Comparison of ENCODE assay signal across 8 mouse cellular contexts in the genomic region with DNA sequence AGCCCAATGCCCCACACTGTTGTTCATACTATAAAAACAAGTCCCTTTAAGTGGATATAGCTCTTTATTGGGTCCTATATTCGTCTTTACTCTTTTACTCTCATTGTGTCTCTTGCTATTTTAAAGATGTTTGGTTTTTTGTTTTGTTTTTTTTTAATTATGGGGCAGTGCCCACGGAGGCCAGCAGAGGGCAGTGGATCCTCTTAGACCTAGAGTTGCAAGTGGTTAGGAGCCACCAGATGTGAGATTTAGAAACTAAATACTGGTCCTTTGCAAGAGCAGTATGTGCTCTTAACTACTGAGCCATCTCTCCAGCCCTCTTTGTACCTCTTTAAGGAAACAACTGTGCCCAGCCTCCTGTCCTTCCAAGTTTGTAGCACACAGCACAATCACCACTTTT. TPM values are rescaled to one million over a fixed set of nuclear protein-coding genes. Genes with fewer than 3 reads are reported as not detected.
DNase-seq lines count a peak whose midpoint lies in the region; ATAC-seq and TF ChIP-seq lines count a peak whose summit lies in the region.

No protein-coding gene starts in this region.

- intact Hi-C loops in heart, adult 2 months (cut with DNase I) = no loop called here

- no peak for ATAC-seq in neural tube, embryonic 15.5 days (ENCODE audit: low FRiP score)
- ATAC-seq in neutrophil, adult 5-6 weeks (ENCODE audit: extremely low read depth, insufficient number of reproducible peaks, low FRiP score, poor library complexity, severe bottlenecking) = peak; percentile 62
- no peak for ATAC-seq in forebrain, embryonic 11.5 days (replicated peaks; ENCODE audit: low FRiP score)
- no peak for ATAC-seq in intestine, embryonic 15.5 days

- no peak overlapping the region for H3K27ac ChIP-seq in heart, adult 2 months
- no peak overlapping the region for H3K27ac ChIP-seq in heart, embryonic 10.5 days
- H3K27ac ChIP-seq in neural tube, embryonic 15.5 days (replicated peaks) = no peak overlapping the region
- H3K27ac ChIP-seq in forebrain, embryonic 11.5 days (ENCODE audit: low read depth, low read length) = no peak overlapping the region
- H3K27ac ChIP-seq in intestine, embryonic 15.5 days = no peak overlapping the region

- peak; percentile 87 for TF ChIP-seq CTCF in heart, adult 2 months (IDR thresholded peaks at IDR 0.05)

- no peak overlapping the region for H3K4me2 ChIP-seq in neural tube, embryonic 15.5 days
- H3K4me2 ChIP-seq in forebrain, embryonic 11.5 days (ENCODE audit: low read depth, low read length, severe bottlenecking) = no peak overlapping the region
- H3K4me2 ChIP-seq in intestine, embryonic 15.5 days (replicated peaks) = no peak overlapping the region

- no peaks in the 10 kb centered on the region for H3K36me3 ChIP-seq in heart, adult 2 months (ENCODE audit: control insufficient read depth, insufficient read depth, low read length)
- H3K36me3 ChIP-seq in heart, embryonic 10.5 days = no peaks in the 10 kb centered on the region
- no peaks in the 10 kb centered on the region for H3K36me3 ChIP-seq in neural tube, embryonic 15.5 days
- no peaks in the 10 kb centered on the region for H3K36me3 ChIP-seq in forebrain, embryonic 11.5 days (ENCODE audit: control insufficient read depth, insufficient read depth, low read length)
- no peaks in the 10 kb centered on the region for H3K36me3 ChIP-seq in intestine, embryonic 15.5 days

- H3K9me3 ChIP-seq in heart, embryonic 10.5 days = no peaks in the 10 kb centered on the region
- no peaks in the 10 kb centered on the region for H3K9me3 ChIP-seq in neural tube, embryonic 15.5 days (replicated peaks)
- H3K9me3 ChIP-seq in forebrain, embryonic 11.5 days (ENCODE audit: control insufficient read depth, low read length) = no peaks in the 10 kb centered on the region
- H3K9me3 ChIP-seq in intestine, embryonic 15.5 days = no peaks in the 10 kb centered on the region

- no peak overlapping the region for H3K4me3 ChIP-seq in heart, adult 2 months
- no peak overlapping the region for H3K4me3 ChIP-seq in heart, embryonic 10.5 days
- no peak overlapping the region for H3K4me3 ChIP-seq in neural tube, embryonic 15.5 days (replicated peaks)
- H3K4me3 ChIP-seq in forebrain, embryonic 11.5 days (ENCODE audit: low read depth, low read length) = no peak overlapping the region
- H3K4me3 ChIP-seq in intestine, embryonic 15.5 days (replicated peaks) = no peak overlapping the region

- H3K9ac ChIP-seq in heart, adult 2 months (ENCODE audit: low read depth, low read length) = no peak overlapping the region
- H3K9ac ChIP-seq in neural tube, embryonic 15.5 days (replicated peaks) = no peak overlapping the region
- H3K9ac ChIP-seq in forebrain, embryonic 11.5 days (ENCODE audit: low read length) = no peak overlapping the region
- H3K9ac ChIP-seq in intestine, embryonic 15.5 days = no peak overlapping the region

- 3% methylated on average over 2 of the region's 2 CpGs for WGBS in heart, adult 2 months
- whole genome bisulfite sequencing in heart, embryonic 10.5 days = 7% methylated on average over 2 of the region's 2 CpGs
- WGBS in neural tube, embryonic 15.5 days = 11% methylated on average over 2 of the region's 2 CpGs
- 10% methylated on average over 2 of the region's 2 CpGs for WGBS in forebrain, embryonic 11.5 days
- WGBS in intestine, embryonic 15.5 days = 7% methylated on average over 2 of the region's 2 CpGs

- no peak for TF ChIP-seq EP300 in heart, adult 2 months (IDR thresholded peaks at IDR 0.05; ENCODE audit: insufficient read depth, low read depth, low read length)

- no peaks in the 10 kb centered on the region for H3K79me2 ChIP-seq in heart, adult 2 months (replicated peaks; ENCODE audit: control insufficient read depth, insufficient read depth, low read length)

- no peak for TF ChIP-seq POLR2A in heart, adult 2 months (IDR thresholded peaks at IDR 0.05; ENCODE audit: insufficient read depth, low read depth, low read length)

- H3K27me3 ChIP-seq in heart, adult 2 months (ENCODE audit: control insufficient read depth, insufficient read depth, low read length) = no peaks in the 10 kb centered on the region
- H3K27me3 ChIP-seq in heart, embryonic 10.5 days (ENCODE audit: insufficient read depth, poor library complexity, severe bottlenecking) = no peaks in the 10 kb centered on the region
- no peaks in the 10 kb centered on the region for H3K27me3 ChIP-seq in neural tube, embryonic 15.5 days (replicated peaks)
- H3K27me3 ChIP-seq in forebrain, embryonic 11.5 days (ENCODE audit: control insufficient read depth, insufficient read depth, low read length) = no peaks in the 10 kb centered on the region
- no peaks in the 10 kb centered on the region for H3K27me3 ChIP-seq in intestine, embryonic 15.5 days (replicated peaks)

- DNase-seq in heart, adult 2 months = peak in 1 of 2 experiments; percentile 51
- DNase-seq in heart, embryonic 10.5 days (ENCODE audit: low spot score) = no peak
- DNase-seq in neural tube, embryonic 10.5 days (ENCODE audit: extremely low spot score, low spot score) = peak; percentile 32
- DNase-seq in embryo, embryonic 11 days = peak; percentile 54
- no peak for DNase-seq in forebrain, embryonic 11.5 days (ENCODE audit: low spot score)

- no peaks in the 10 kb centered on the region for H3K4me1 ChIP-seq in heart, adult 2 months (ENCODE audit: control insufficient read depth, insufficient read depth, low read length)
- H3K4me1 ChIP-seq in heart, embryonic 10.5 days = no peaks in the 10 kb centered on the region
- H3K4me1 ChIP-seq in neural tube, embryonic 15.5 days = peaks cover 3% of the 10 kb centered on the region; the same call in 1 of the 2 replicates
- H3K4me1 ChIP-seq in forebrain, embryonic 11.5 days (replicated peaks; ENCODE audit: control insufficient read depth, insufficient read depth, low read length) = no peaks in the 10 kb centered on the region
- no peaks in the 10 kb centered on the region for H3K4me1 ChIP-seq in intestine, embryonic 15.5 days (replicated peaks)

RNA-seq across cellular contexts. Expression of gene Rack1, which starts 28.4 kb away (rescaled TPM):
- total RNA-seq in heart, adult 2 months (2021) = 100 to 1,000 TPM; 337 to 437 TPM
- 867 and 1,301 TPM in 2 replicates for polyA plus RNA-seq in heart, adult 2 months (2012; rRNA removed)
- polyA plus RNA-seq in heart, embryonic 10.5 days (2016; fragmentation: Nextera tagmentation; extraction: Ambion mirVana) = 542 and 712 TPM in 2 replicates
- polyA plus RNA-seq in neural tube, embryonic 15.5 days (2015; fragmentation: Nextera tagmentation; extraction: Ambion mirVana) = 351 and 459 TPM in 2 replicates
- total RNA-seq in neutrophil, adult 5-6 weeks (2017) = 756 and 779 TPM in 2 replicates
- 648 and 653 TPM in 2 replicates for polyA plus RNA-seq in forebrain, embryonic 11.5 days (2014; fragmentation: Nextera tagmentation; extraction: Ambion mirVana)
- 815 and 831 TPM in 2 replicates for polyA plus RNA-seq in intestine, embryonic 15.5 days (2015; fragmentation: Nextera tagmentation; extraction: Ambion mirVana)

RNA-seq across cellular contexts. Expression of gene Trim41, which starts 45.5 kb away (rescaled TPM):
- total RNA-seq in heart, adult 2 months (2021) = 10 to 100 TPM; 19.8 to 19.9 TPM
- 19.1 and 19.3 TPM in 2 replicates for polyA plus RNA-seq in heart, adult 2 months (2012; rRNA removed)
- 3.0 and 4.7 TPM in 2 replicates for polyA plus RNA-seq in heart, embryonic 10.5 days (2016; fragmentation: Nextera tagmentation; extraction: Ambion mirVana)
- polyA plus RNA-seq in neural tube, embryonic 15.5 days (2015; fragmentation: Nextera tagmentation; extraction: Ambion mirVana) = 6.4 and 7.3 TPM in 2 replicates
- total RNA-seq in neutrophil, adult 5-6 weeks (2017) = 90.7 and 108 TPM in 2 replicates
- 4.5 and 5.6 TPM in 2 replicates for polyA plus RNA-seq in forebrain, embryonic 11.5 days (2014; fragmentation: Nextera tagmentation; extraction: Ambion mirVana)
- 4.1 and 6.4 TPM in 2 replicates for polyA plus RNA-seq in intestine, embryonic 15.5 days (2015; fragmentation: Nextera tagmentation; extraction: Ambion mirVana)

RNA-seq across cellular contexts. Expression of gene Trim7, which starts 54.2 kb away (rescaled TPM):
- 10 to 100 TPM; 18.2 to 18.4 TPM for total RNA-seq in heart, adult 2 months (2021)
- polyA plus RNA-seq in heart, adult 2 months (2012; rRNA removed) = 27.9 and 32.6 TPM in 2 replicates
- 0.18 and 0.44 TPM in 2 replicates for polyA plus RNA-seq in heart, embryonic 10.5 days (2016; fragmentation: Nextera tagmentation; extraction: Ambion mirVana)
- polyA plus RNA-seq in neural tube, embryonic 15.5 days (2015; fragmentation: Nextera tagmentation; extraction: Ambion mirVana) = 2.1 and 2.6 TPM in 2 replicates
- total RNA-seq in neutrophil, adult 5-6 weeks (2017) = 167 and 205 TPM in 2 replicates
- 0.51 and 2.1 TPM in 2 replicates for polyA plus RNA-seq in forebrain, embryonic 11.5 days (2014; fragmentation: Nextera tagmentation; extraction: Ambion mirVana)
- polyA plus RNA-seq in intestine, embryonic 15.5 days (2015; fragmentation: Nextera tagmentation; extraction: Ambion mirVana) = 1.1 and 2.7 TPM in 2 replicates

RNA-seq across cellular contexts. Expression of gene Gm12184, which starts 54.8 kb away (rescaled TPM):
- 1 to 10 TPM; 3.8 to 3.9 TPM for total RNA-seq in heart, adult 2 months (2021)
- polyA plus RNA-seq in heart, adult 2 months (2012; rRNA removed) = 18.8 and 28.2 TPM in 2 replicates
- polyA plus RNA-seq in heart, embryonic 10.5 days (2016; fragmentation: Nextera tagmentation; extraction: Ambion mirVana) = 0.68 and 1.9 TPM in 2 replicates
- 2.9 and 3.3 TPM in 2 replicates for polyA plus RNA-seq in neural tube, embryonic 15.5 days (2015; fragmentation: Nextera tagmentation; extraction: Ambion mirVana)
- 4.2 and 8.0 TPM in 2 replicates for total RNA-seq in neutrophil, adult 5-6 weeks (2017)
- 12.3 and 12.7 TPM in 2 replicates for polyA plus RNA-seq in forebrain, embryonic 11.5 days (2014; fragmentation: Nextera tagmentation; extraction: Ambion mirVana)
- 3.7 and 5.4 TPM in 2 replicates for polyA plus RNA-seq in intestine, embryonic 15.5 days (2015; fragmentation: Nextera tagmentation; extraction: Ambion mirVana)

Comparison
In these comparisons a context has a peak if more than half of its experiments do, and no peak if none do; other contexts are left out.
1. DNase-seq: peak in neural tube, embryonic 10.5 days (single experiment) and embryo, embryonic 11 days (single experiment); none in heart, embryonic 10.5 days (single experiment) and forebrain, embryonic 11.5 days (single experiment).